Comparison of ENCODE assay signal across 8 mouse cellular contexts in the genomic region with DNA sequence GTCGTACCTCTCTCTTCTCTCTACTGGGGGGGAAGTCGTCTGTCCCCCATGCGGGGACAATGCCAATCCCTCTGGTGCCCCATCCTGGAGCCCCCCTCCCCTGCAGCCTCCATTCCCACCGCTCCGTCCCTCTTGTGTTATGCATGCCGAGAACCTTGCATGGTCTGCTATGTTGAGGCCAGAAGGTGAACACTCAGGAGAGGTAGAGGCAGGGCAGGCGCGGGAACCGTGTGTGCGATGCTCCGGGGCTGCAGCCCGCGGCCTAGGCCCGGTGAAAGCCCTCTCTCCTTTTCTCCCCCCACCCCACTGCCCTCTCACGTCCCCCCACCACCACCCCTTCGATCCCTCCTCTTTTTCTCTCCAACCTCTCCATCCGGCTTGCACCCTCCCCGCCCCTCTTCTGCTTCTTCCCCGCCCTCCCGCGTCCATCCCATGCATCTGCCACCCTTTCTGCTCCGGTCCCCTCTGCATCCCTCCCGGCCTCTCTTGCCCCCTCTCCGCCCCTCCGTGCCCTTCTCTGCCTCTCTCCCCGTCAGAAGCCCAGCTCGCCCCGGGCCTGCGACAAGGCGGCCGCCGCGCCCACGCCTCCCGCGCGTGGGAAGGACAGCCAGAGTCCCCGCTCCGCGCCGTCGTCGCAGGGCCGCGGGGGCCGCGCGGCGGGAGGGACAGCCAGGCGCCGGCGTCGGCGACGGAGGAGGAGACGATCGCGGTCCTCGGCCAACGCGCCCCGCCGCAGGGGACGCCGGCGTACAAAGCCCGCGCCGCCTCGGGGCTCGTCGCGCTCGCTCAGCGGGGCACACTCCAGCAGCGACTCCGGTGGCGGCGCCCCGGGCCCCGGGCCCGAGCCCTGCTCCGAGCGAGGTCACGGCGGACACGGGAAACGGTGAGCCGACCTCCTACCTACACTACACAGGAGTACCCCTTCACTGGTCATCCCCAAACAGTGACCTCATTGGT. TPM values are rescaled to one million over a fixed set of nuclear protein-coding genes. Genes with fewer than 3 reads are reported as not detected.
DNase-seq lines count a peak whose midpoint lies in the region; ATAC-seq and TF ChIP-seq lines count a peak whose summit lies in the region.

No protein-coding gene starts in this region.

- H3K4me2 ChIP-seq in forebrain, embryonic 13.5 days, result peak overlapping the region; percentile 82
- peak overlapping the region; percentile 73 for H3K4me2 ChIP-seq in neural tube, embryonic 15.5 days

- peaks cover 84% of the 10 kb centered on the region for H3K27me3 ChIP-seq in forebrain, embryonic 13.5 days
- H3K27me3 ChIP-seq in limb, embryonic 10.5 days (ENCODE audit: low read depth, poor library complexity, severe bottlenecking), result peaks cover 95% of the 10 kb centered on the region
- peaks cover 8% of the 10 kb centered on the region for H3K27me3 ChIP-seq in neural tube, embryonic 15.5 days (replicated peaks)

- H3K36me3 ChIP-seq in forebrain, embryonic 13.5 days (ENCODE audit: poor library complexity, severe bottlenecking), result no peaks in the 10 kb centered on the region
- no peaks in the 10 kb centered on the region for H3K36me3 ChIP-seq in limb, embryonic 10.5 days
- H3K36me3 ChIP-seq in neural tube, embryonic 15.5 days, result peaks cover 8% of the 10 kb centered on the region; the same call in 1 of the 2 replicates

- peak; percentile 52 for ATAC-seq in forebrain, embryonic 13.5 days
- peak; percentile 60 for ATAC-seq in neural tube, embryonic 15.5 days (ENCODE audit: low FRiP score)

- H3K27ac ChIP-seq in layer of hippocampus, adult 2 months, result peak overlapping the region; percentile 76; the same call in 1 of the 2 replicates
- no peak overlapping the region for H3K27ac ChIP-seq in brown adipose tissue, adult 24 weeks (replicated peaks; ENCODE audit: low read depth, low read length)
- H3K27ac ChIP-seq in forebrain, embryonic 13.5 days, result no peak overlapping the region
- H3K27ac ChIP-seq in limb, embryonic 10.5 days, result peak overlapping the region; percentile 75
- H3K27ac ChIP-seq in neural tube, embryonic 15.5 days (replicated peaks), result peak overlapping the region; percentile 56; the same call in 1 of the 2 replicates

- under 1% methylated on average over 78 of the region's 89 CpGs for WGBS in forebrain, embryonic 13.5 days
- 1% methylated on average over 88 of the region's 89 CpGs for WGBS in limb, embryonic 10.5 days
- WGBS in neural tube, embryonic 15.5 days, result under 1% methylated on average over 76 of the region's 89 CpGs

- DNase-seq in layer of hippocampus, adult 2 months (ENCODE audit: low spot score in 2 of 2), result no peak
- DNase-seq in layer of hippocampus, postnatal 36 days, result no peak
- DNase-seq in limb, embryonic 10.5 days (ENCODE audit: low spot score), result peak; percentile 63
- DNase-seq in spleen, postnatal 14 days (ENCODE audit: low spot score in 2 of 2), result no peak
- DNase-seq in urinary bladder, postnatal 25 days (ENCODE audit: low spot score), result no peak

- peak overlapping the region; percentile 70 for H3K9ac ChIP-seq in forebrain, embryonic 13.5 days
- H3K9ac ChIP-seq in neural tube, embryonic 15.5 days (replicated peaks), result peak overlapping the region; percentile 60

- H3K9me3 ChIP-seq in forebrain, embryonic 13.5 days (replicated peaks), result no peaks in the 10 kb centered on the region
- H3K9me3 ChIP-seq in limb, embryonic 10.5 days (replicated peaks), result no peaks in the 10 kb centered on the region
- no peaks in the 10 kb centered on the region for H3K9me3 ChIP-seq in neural tube, embryonic 15.5 days (replicated peaks)

- TF ChIP-seq CTCF in layer of hippocampus, adult 2 months (conservative IDR thresholded peaks at IDR 0.05), result no peak

- H3K4me3 ChIP-seq in layer of hippocampus, adult 2 months, result peak overlapping the region; percentile 51
- H3K4me3 ChIP-seq in brown adipose tissue, adult 24 weeks (ENCODE audit: insufficient read depth, low read depth, low read length), result peak overlapping the region; percentile 45
- peak overlapping the region; percentile 48 for H3K4me3 ChIP-seq in forebrain, embryonic 13.5 days
- H3K4me3 ChIP-seq in limb, embryonic 10.5 days, result peak overlapping the region; percentile 55
- H3K4me3 ChIP-seq in neural tube, embryonic 15.5 days (replicated peaks), result peak overlapping the region; percentile 44

- no peaks in the 10 kb centered on the region for H3K4me1 ChIP-seq in brown adipose tissue, adult 24 weeks (ENCODE audit: control insufficient read depth, insufficient read depth, insufficient read length, low read length)
- peaks cover 17% of the 10 kb centered on the region for H3K4me1 ChIP-seq in forebrain, embryonic 13.5 days
- peaks cover 18% of the 10 kb centered on the region for H3K4me1 ChIP-seq in limb, embryonic 10.5 days
- peaks cover 11% of the 10 kb centered on the region for H3K4me1 ChIP-seq in neural tube, embryonic 15.5 days

RNA-seq across cellular contexts. Expression of a gene that starts 19.8 kb away (rescaled TPM):
- total RNA-seq in layer of hippocampus, adult 2 months (2021), result 10 to 100 TPM; 15.4 to 16.8 TPM
- 10 to 100 TPM; 19.2 to 28.1 TPM for total RNA-seq in layer of hippocampus, postnatal 36 days (2021)
- 233 and 423 TPM in 2 replicates for polyA plus RNA-seq in brown adipose tissue, adult 24 weeks (2012; ENCODE audit: insufficient read depth, insufficient read length, missing spikeins)
- polyA plus RNA-seq in forebrain, embryonic 13.5 days (2015; fragmentation: Nextera tagmentation; extraction: Ambion mirVana), result 3.9 and 4.3 TPM in 2 replicates
- polyA plus RNA-seq in limb, embryonic 10.5 days (2016; fragmentation: Nextera tagmentation; extraction: Ambion mirVana), result 34.0 and 34.8 TPM in 2 replicates
- 36.4 and 38.1 TPM in 2 replicates for polyA plus RNA-seq in neural tube, embryonic 15.5 days (2015; fragmentation: Nextera tagmentation; extraction: Ambion mirVana)

Comparison
In these comparisons a context has a peak if more than half of its experiments do, and no peak if none do; other contexts are left out.
1. H3K27ac ChIP-seq: peak in layer of hippocampus, adult 2 months (single experiment), limb, embryonic 10.5 days (single experiment) and neural tube, embryonic 15.5 days (single experiment); none in brown adipose tissue, adult 24 weeks (single experiment) and forebrain, embryonic 13.5 days (single experiment).
2. Peak in every context shown above with its lines, with median percentiles within 50 percentile points of each other: H3K4me3 ChIP-seq.